Mouse (Mus musculus) ES-Bruce4 (cell line): ENCODE data around the gene Grid2ip. TPM values are rescaled to one million over a fixed set of nuclear protein-coding genes. Genes with fewer than 3 reads are reported as not detected.

Experiments
- H3K27ac ChIP-seq: 2 replicates; pipeline ENCODE4 v1.5.1; 2012; ENCODE audit warnings: low read length, inconsistent platforms; ENCODE audit not compliant: insufficient read depth
- H3K27me3 ChIP-seq: 2 replicates; pipeline ENCODE4 v1.6.1; 2012; ENCODE audit warnings: mild to moderate bottlenecking, low read length, inconsistent platforms; ENCODE audit not compliant: control insufficient read depth, poor library complexity, insufficient read depth, severe bottlenecking
- H3K36me3 ChIP-seq: 2 replicates; pipeline ENCODE4 v1.6.1; 2012; ENCODE audit warnings: inconsistent platforms, mild to moderate bottlenecking, low read length, moderate library complexity; ENCODE audit not compliant: control insufficient read depth, poor library complexity, insufficient read depth, severe bottlenecking
- H3K4me1 ChIP-seq: one replicate; pipeline ENCODE4 v1.8.1; 2011; ENCODE audit warnings: low read length; ENCODE audit not compliant: control insufficient read depth, insufficient read depth
- H3K4me3 ChIP-seq: 2 replicates; pipeline ENCODE4 v1.5.1; 2011; ENCODE audit warnings: low read depth, mild to moderate bottlenecking, low read length
- H3K9ac ChIP-seq: 2 replicates; pipeline ENCODE4 v1.6.1; 2012; ENCODE audit warnings: low read depth, mild to moderate bottlenecking, inconsistent platforms; ENCODE audit not compliant: poor library complexity, severe bottlenecking
- H3K9me3 ChIP-seq: replicated peaks from 2 replicates; pipeline ENCODE4 v1.6.1; 2012; ENCODE audit warnings: mild to moderate bottlenecking, low read length, inconsistent platforms; ENCODE audit not compliant: control insufficient read depth, poor library complexity, insufficient read depth, severe bottlenecking
- CTCF ChIP-seq: IDR thresholded peaks from one replicate; pipeline ENCODE4 v1.8.1; 2011; ENCODE audit warnings: low read depth, low read length
- EP300 ChIP-seq: IDR thresholded peaks from 2 replicates; pipeline ENCODE4 v1.6.1; 2011; ENCODE audit warnings: low read depth, low read length; ENCODE audit not compliant: insufficient read depth
- POLR2A ChIP-seq: IDR thresholded peaks from one replicate; pipeline ENCODE4 v1.8.1; 2011; ENCODE audit warnings: low read length; ENCODE audit not compliant: insufficient read depth
- polyA plus RNA-seq: library from polyadenylated mRNA; stranded (reverse); fragments of >200 nt; gene quantifications from 2 replicates; pipeline ENCODE4 v1.2.4, GENCODE M21; 2011; ENCODE audit warnings: low read depth; ENCODE audit not compliant: missing spikeins, insufficient read depth, insufficient read length

Grid2ip gene
- polyA plus RNA-seq, 1 experiment: 0.57 TPM

DNA sequence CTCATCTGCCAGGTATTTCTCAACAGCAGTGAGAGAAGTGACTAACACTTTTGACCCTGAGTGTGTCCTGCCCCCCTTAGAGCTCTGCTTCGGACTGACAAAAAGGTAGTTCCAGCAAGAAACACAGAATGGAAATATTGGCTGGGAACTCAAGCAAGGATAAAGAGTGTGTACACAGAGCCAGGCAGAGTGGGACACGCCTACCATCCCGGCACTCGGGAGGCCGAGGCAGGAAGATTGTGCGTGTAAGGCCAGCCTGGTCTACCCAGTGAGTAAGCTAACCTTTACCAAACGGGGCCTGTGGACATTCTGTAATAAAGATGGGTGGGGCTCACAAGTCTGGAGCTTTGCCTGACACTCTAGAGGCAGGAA lies 22.1 kb upstream of the Grid2ip start:
- no peaks in the 10 kb centered on the region for H3K27me3 ChIP-seq
- H3K9me3 ChIP-seq: no peaks in the 10 kb centered on the region
- no peaks in the 10 kb centered on the region for H3K4me1 ChIP-seq
- H3K27ac ChIP-seq: no peak overlapping the region
- no peaks in the 10 kb centered on the region for H3K36me3 ChIP-seq
- H3K9ac ChIP-seq: no peak overlapping the region
- no peak overlapping the region for H3K4me3 ChIP-seq
- TF ChIP-seq EP300: no peak
- TF ChIP-seq POLR2A: no peak
- TF ChIP-seq CTCF: no peak

DNA sequence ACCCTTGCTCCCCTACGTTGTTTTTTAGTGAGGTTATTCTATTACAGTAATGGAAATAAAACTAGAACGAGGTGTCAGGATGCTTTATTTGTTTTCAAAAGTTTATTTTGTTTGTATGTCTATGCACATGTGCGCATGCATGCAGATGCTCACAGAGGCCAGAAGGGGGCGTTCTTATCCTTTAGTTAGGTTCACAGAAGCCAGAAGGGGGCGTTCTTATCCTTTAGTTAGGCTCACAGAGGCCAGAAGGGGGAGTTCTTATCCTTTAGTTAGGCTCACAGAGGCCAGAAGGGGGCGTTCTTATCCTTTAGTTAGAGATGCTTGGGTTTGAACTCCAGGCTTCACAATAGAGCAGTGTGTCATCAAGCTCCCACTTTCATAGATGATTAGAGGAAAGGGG lies 20.6 kb upstream of the Grid2ip start:
- Histone ChIP-seq H3K36me3 (no peaks in the 10 kb centered on the region), H3K27ac (no peak overlapping the region), H3K9me3 (no peaks in the 10 kb centered on the region), H3K27me3 (no peaks in the 10 kb centered on the region), H3K4me3 (no peak overlapping the region), H3K4me1 (no peaks in the 10 kb centered on the region), H3K9ac (no peak overlapping the region)
- TF ChIP-seq POLR2A: no peak
- no peak for TF ChIP-seq EP300
- TF ChIP-seq CTCF: no peak

DNA sequence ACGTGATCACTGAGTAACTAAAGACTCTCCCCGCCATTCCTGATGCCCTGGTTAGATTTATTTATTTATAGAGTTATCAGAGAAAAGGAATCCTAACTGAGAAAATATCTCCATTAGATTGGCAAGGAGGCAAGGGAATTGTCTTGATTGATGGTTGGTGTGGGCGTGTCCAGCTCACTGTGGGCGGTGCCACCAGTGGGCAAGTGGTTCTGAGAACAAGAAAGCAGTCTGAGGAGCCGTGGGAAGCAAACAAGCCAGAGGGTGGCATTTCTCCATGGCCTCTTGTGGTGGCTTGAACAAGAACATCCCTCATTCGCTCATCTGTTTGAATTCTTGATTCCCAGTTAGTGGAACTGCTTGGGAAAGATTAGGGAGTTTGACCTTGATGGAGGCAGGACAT lies 17.5 kb upstream of the Grid2ip start:
- H3K36me3 ChIP-seq: no peaks in the 10 kb centered on the region
- H3K27me3 ChIP-seq: no peaks in the 10 kb centered on the region
- no peak overlapping the region for H3K4me3 ChIP-seq
- H3K27ac ChIP-seq: no peak overlapping the region
- peaks cover 11% of the 10 kb centered on the region for H3K9me3 ChIP-seq
- no peaks in the 10 kb centered on the region for H3K4me1 ChIP-seq
- no peak overlapping the region for H3K9ac ChIP-seq
- TF ChIP-seq POLR2A (no peak), EP300 (no peak), CTCF (no peak)

DNA sequence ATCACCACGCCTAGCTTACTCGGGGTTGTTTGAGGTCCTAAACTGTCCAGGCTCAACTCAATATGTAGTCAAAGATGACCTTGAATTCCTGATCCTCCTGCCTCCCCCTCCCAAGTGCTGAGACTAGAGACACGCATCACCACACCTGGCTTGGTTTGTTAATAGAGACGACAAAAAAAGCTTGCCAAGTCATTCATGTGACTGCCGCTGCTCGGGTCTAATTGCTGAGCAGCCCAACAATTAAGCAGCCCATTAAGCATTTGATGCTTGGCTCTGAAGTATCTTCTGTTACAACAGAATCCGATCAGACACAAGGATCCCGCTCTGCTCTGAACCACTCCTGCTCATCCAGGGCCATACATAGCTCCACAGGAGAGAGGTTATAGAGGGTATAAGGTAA lies 10.8 kb upstream of the Grid2ip start:
- H3K4me3 ChIP-seq: no peak overlapping the region
- H3K27ac ChIP-seq: no peak overlapping the region
- peaks cover 15% of the 10 kb centered on the region for H3K9me3 ChIP-seq
- TF ChIP-seq CTCF: no peak
- TF ChIP-seq EP300: no peak
- no peak for TF ChIP-seq POLR2A
- H3K4me1 ChIP-seq: no peaks in the 10 kb centered on the region
- H3K27me3 ChIP-seq: no peaks in the 10 kb centered on the region
- no peaks in the 10 kb centered on the region for H3K36me3 ChIP-seq
- no peak overlapping the region for H3K9ac ChIP-seq

DNA sequence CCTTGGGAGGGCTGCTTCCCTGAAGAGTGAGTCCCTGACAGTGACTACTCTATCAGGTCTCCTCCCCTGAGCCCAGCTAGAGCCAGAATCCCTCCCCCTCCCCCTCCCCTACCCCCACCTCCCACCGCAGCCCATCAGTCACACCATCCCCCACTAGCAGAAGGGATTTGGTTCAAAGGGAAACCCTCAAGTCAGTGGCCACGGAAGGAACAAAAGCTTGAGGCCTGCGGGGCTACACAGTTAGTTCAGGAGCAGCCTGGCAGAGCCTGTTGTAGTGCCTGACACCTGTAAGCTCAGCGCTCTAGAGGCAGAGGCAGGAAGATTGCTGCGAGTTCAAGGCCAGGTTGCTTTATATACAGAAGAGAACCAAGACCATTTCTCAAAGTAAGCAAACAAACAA lies 1.1 kb upstream of the Grid2ip start:
- TF ChIP-seq POLR2A (no peak), EP300 (no peak), CTCF (no peak)
- H3K27me3 ChIP-seq: no peaks in the 10 kb centered on the region
- H3K4me1 ChIP-seq: no peaks in the 10 kb centered on the region
- H3K9ac ChIP-seq: no peak overlapping the region
- H3K9me3 ChIP-seq: no peaks in the 10 kb centered on the region
- no peak overlapping the region for H3K4me3 ChIP-seq
- H3K27ac ChIP-seq: no peak overlapping the region
- H3K36me3 ChIP-seq: no peaks in the 10 kb centered on the region

DNA sequence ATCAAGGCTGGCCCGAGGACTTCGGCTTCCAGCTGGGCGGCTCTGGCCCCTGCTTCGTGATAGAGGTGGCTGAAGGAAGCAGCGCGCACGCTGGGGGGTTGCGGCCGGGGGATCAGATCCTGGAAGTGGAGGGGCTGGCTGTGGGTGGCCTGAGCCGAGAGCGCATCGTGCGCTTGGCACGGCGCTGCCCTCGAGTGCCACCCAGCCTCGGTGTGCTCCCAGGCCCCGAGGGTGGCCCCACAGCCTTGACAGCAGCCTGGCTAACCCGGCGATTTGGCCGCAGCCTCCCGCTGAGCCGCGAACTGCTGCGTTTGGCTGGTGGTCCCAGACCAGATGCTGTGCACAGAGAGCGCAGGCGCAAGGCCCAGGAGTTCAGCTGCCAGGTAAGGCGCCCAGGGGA lies 426 bp downstream of the Grid2ip start:
- Histone ChIP-seq H3K27ac (no peak overlapping the region), H3K27me3 (no peaks in the 10 kb centered on the region), H3K4me1 (no peaks in the 10 kb centered on the region), H3K4me3 (peak overlapping the region; percentile 43), H3K9me3 (no peaks in the 10 kb centered on the region), H3K36me3 (no peaks in the 10 kb centered on the region), H3K9ac (peak overlapping the region; percentile 44; the same call in 1 of the 2 replicates)
- TF ChIP-seq EP300 (no peak), POLR2A (no peak), CTCF (no peak)

DNA sequence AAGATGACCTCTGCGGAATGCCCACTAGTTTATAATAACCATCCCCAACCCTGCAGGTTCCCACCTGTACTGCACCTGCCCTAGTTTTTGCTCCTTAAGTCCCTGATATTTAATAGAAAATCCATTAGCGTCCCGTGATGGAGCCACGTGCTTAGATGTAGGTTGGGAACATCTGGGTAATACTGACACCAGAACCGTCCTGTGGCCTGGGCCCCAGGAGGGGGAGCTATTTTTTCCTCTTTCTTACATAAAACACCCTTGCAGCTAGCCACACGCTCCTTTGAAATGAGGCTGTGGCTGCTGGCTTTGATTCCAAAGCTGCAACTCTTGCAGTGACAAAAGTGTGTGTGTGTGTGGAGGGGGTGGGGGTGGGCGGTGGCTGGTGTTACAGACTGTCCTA lies 2.1 kb downstream of the Grid2ip start:
- H3K4me3 ChIP-seq: no peak overlapping the region
- no peaks in the 10 kb centered on the region for H3K36me3 ChIP-seq
- H3K27ac ChIP-seq: no peak overlapping the region
- H3K9me3 ChIP-seq: no peaks in the 10 kb centered on the region
- no peaks in the 10 kb centered on the region for H3K27me3 ChIP-seq
- no peaks in the 10 kb centered on the region for H3K4me1 ChIP-seq
- H3K9ac ChIP-seq: no peak overlapping the region
- TF ChIP-seq CTCF (peak; percentile 6), EP300 (no peak), POLR2A (no peak)
